24 mouse cellular contexts compared by ENCODE assay signal in genomic region chr4:87036507-87036906, GRCm38 (mm10).
DNase-seq lines count a peak whose midpoint lies in the region; ATAC-seq and TF ChIP-seq lines count a peak whose summit lies in the region.
"Had no signal": no experiment of that assay in that cellular context is flagged by ENCODE, and none has a peak within 500 bp of the region (broad histone marks: within the 10 kb centered on the region; RNA-seq: fewer than 3 reads in every experiment).

No protein-coding gene starts in this region.

- no peak for TF ChIP-seq CTCF in layer of hippocampus, adult 2 months (conservative IDR thresholded peaks at IDR 0.05)

- DNase-seq in heart, adult 11 months: peak; percentile 93
- DNase-seq in layer of hippocampus, adult 2 months (ENCODE audit: low spot score in 2 of 2): no peak
- DNase-seq in layer of hippocampus, postnatal 25 days (ENCODE audit: extremely low spot score in 1 of 2, low spot score in 1 of 2): no peak
- peak; percentile 42 for DNase-seq in brain, adult 2 months (ENCODE audit: low read depth, low spot score)
- peak; percentile 13 for DNase-seq in heart, postnatal 4 days
- DNase-seq: adrenal gland, adult 8-10 months; B cell, adult 2 months; cerebellum, adult 18-20 months; cerebellum, postnatal 25 days; kidney, adult 18-20 months; kidney, postnatal 10 days; liver, postnatal 0 days; lung, postnatal 14 days; thymus, postnatal 14 days had no signal

- H3K27ac ChIP-seq in heart, embryonic 11.5 days (ENCODE audit: low read depth, low read length): no peak overlapping the region
- H3K27ac ChIP-seq in layer of hippocampus, adult 2 months: peak overlapping the region; percentile 65
- H3K27ac ChIP-seq: forebrain, embryonic 10.5 days; hindbrain, embryonic 13.5 days; limb, embryonic 12.5 days; midbrain, embryonic 13.5 days had no signal

- H3K9me3 ChIP-seq in heart, embryonic 11.5 days (replicated peaks; ENCODE audit: control insufficient read depth, low read length): no peaks in the 10 kb centered on the region
- H3K9me3 ChIP-seq: forebrain, embryonic 10.5 days; hindbrain, embryonic 13.5 days; limb, embryonic 12.5 days; midbrain, embryonic 13.5 days had no signal

- no peak overlapping the region for H3K9ac ChIP-seq in heart, embryonic 11.5 days (ENCODE audit: low read depth, low read length)
- H3K9ac ChIP-seq: hindbrain, embryonic 13.5 days; limb, embryonic 12.5 days; liver, postnatal 0 days; midbrain, embryonic 13.5 days had no signal

- H3K4me2 ChIP-seq in heart, embryonic 11.5 days: no peak overlapping the region
- H3K4me2 ChIP-seq: hindbrain, embryonic 13.5 days; limb, embryonic 12.5 days; liver, embryonic 11.5 days; midbrain, embryonic 13.5 days had no signal

- WGBS in heart, embryonic 11.5 days (ENCODE audit: insufficient replicate concordance): 64% methylated on average over 5 of the region's 5 CpGs

- no peak overlapping the region for H3K4me3 ChIP-seq in heart, embryonic 11.5 days (ENCODE audit: low read depth, low read length)
- no peak overlapping the region for H3K4me3 ChIP-seq in layer of hippocampus, adult 2 months
- H3K4me3 ChIP-seq: forebrain, embryonic 10.5 days; hindbrain, embryonic 13.5 days; limb, embryonic 12.5 days; midbrain, embryonic 13.5 days had no signal

- no peaks in the 10 kb centered on the region for H3K36me3 ChIP-seq in heart, embryonic 11.5 days (ENCODE audit: control insufficient read depth, insufficient read depth, low read length)
- H3K36me3 ChIP-seq: forebrain, embryonic 10.5 days; hindbrain, embryonic 13.5 days; limb, embryonic 12.5 days; midbrain, embryonic 13.5 days had no signal

- H3K27me3 ChIP-seq in heart, embryonic 11.5 days (ENCODE audit: control insufficient read depth, insufficient read depth, low read length): no peaks in the 10 kb centered on the region
- H3K27me3 ChIP-seq: hindbrain, embryonic 13.5 days; midbrain, embryonic 13.5 days had no signal

- ATAC-seq in heart, embryonic 11.5 days (replicated peaks; ENCODE audit: insufficient number of reproducible peaks, low FRiP score, low TSS enrichment): no peak
- ATAC-seq in megakaryocyte progenitor cell, adult 5-6 weeks (replicated peaks; ENCODE audit: poor library complexity): no peak
- ATAC-seq: activated CD4-positive, CD25-positive, alpha-beta regulatory T cell, adult 4 months; forebrain, embryonic 16.5 days; inflammation-experienced regulatory T-cells, adult 6 months; liver, postnatal 0 days; midbrain, embryonic 13.5 days had no signal

- H3K4me1 ChIP-seq in heart, embryonic 11.5 days (ENCODE audit: control insufficient read depth, insufficient read depth, low read length): 0 out of 2 replicates have a peak, but pooled peaks cover 2% of the 10 kb centered on the region
- H3K4me1 ChIP-seq: forebrain, embryonic 10.5 days; hindbrain, embryonic 13.5 days; limb, embryonic 12.5 days; midbrain, embryonic 13.5 days had no signal

Comparison
In these comparisons a context has a peak if more than half of its experiments do, and no peak if none do; other contexts are left out.
1. DNase-seq: peak in heart, adult 11 months (single experiment), brain, adult 2 months (single experiment) and heart, postnatal 4 days (single experiment); none in layer of hippocampus, adult 2 months (0 of 2) and layer of hippocampus, postnatal 25 days (0 of 2).